Mouse (Mus musculus) bone marrow macrophage, adult 2 months (primary cell): ENCODE results near the gene Slc39a1. TPM values are rescaled to one million over a fixed set of nuclear protein-coding genes. Genes with fewer than 3 reads are reported as not detected.

Experiments
- H3K27ac ChIP-seq: 2 replicates; pipeline ENCODE4 v1.5.1; 2012; ENCODE audit warnings: low read depth, low read length; ENCODE audit not compliant: insufficient read depth
- H3K4me1 ChIP-seq: 2 replicates; pipeline ENCODE4 v1.6.1; 2012; ENCODE audit warnings: low read length; ENCODE audit not compliant: control insufficient read depth, insufficient read depth
- H3K4me3 ChIP-seq: 2 replicates; pipeline ENCODE4 v1.5.1; 2012; ENCODE audit warnings: mild to moderate bottlenecking, low read length, moderate library complexity; ENCODE audit not compliant: insufficient read depth
- CTCF ChIP-seq: IDR thresholded peaks from 2 replicates; pipeline ENCODE4 v1.5.1; 2012; ENCODE audit warnings: low read depth, mild to moderate bottlenecking, low read length, moderate library complexity
- POLR2A ChIP-seq: IDR thresholded peaks from 2 replicates; pipeline ENCODE4 v1.6.1; 2012; ENCODE audit warnings: mild to moderate bottlenecking, low read depth, low read length, borderline replicate concordance
- polyA plus RNA-seq: library from polyadenylated mRNA; stranded (reverse); fragments of >200 nt; gene quantifications from 2 replicates; pipeline ENCODE4 v1.2.4, GENCODE M21; 2012; ENCODE audit not compliant: missing spikeins, insufficient read depth, insufficient read length

Gene Slc39a1
- polyA plus RNA-seq, 1 experiment, result 155 TPM

- H3K4me1 ChIP-seq, result peaks cover 14% of the 10 kb centered on the region
- no peak for TF ChIP-seq POLR2A
- TF ChIP-seq CTCF, result no peak
- no peak overlapping the region for H3K27ac ChIP-seq
- H3K4me3 ChIP-seq, result peak overlapping the region; percentile 68
Measured at GRCm38 (mm10) chr3:90213956-90214684, 33.9 kb upstream of the Slc39a1 start.

GRCm38 (mm10) chr3:90215825-90216380 lies 32.1 kb upstream of the Slc39a1 start:
- TF ChIP-seq CTCF, result no peak
- no peak for TF ChIP-seq POLR2A
- H3K4me3 ChIP-seq, result no peak overlapping the region
- no peak overlapping the region for H3K27ac ChIP-seq
- peaks cover 15% of the 10 kb centered on the region for H3K4me1 ChIP-seq

- 0 out of 2 replicates have a peak overlapping the region, but pooled peaks have one; percentile 7 for H3K27ac ChIP-seq
- TF ChIP-seq CTCF (no peak), POLR2A (no peak)
- H3K4me3 ChIP-seq, result peak overlapping the region; percentile 46
- H3K4me1 ChIP-seq, result peaks cover 6% of the 10 kb centered on the region
Measured at GRCm38 (mm10) chr3:90220088-90220487, 27.9 kb upstream of the Slc39a1 start.

- peak overlapping the region; percentile 7; the same call in 1 of the 2 replicates for H3K27ac ChIP-seq
- H3K4me1 ChIP-seq, result peaks cover 6% of the 10 kb centered on the region
- H3K4me3 ChIP-seq, result peak overlapping the region; percentile 46
- TF ChIP-seq POLR2A (no peak), CTCF (no peak)
Measured at GRCm38 (mm10) chr3:90220531-90220951, 27.4 kb upstream of the Slc39a1 start.

- TF ChIP-seq CTCF (no peak), POLR2A (no peak)
- Histone ChIP-seq H3K4me3 (no peak overlapping the region), H3K4me1 (peaks cover 6% of the 10 kb centered on the region), H3K27ac (no peak overlapping the region)
Measured at GRCm38 (mm10) chr3:90221123-90221522, 26.8 kb upstream of the Slc39a1 start.

- no peak for TF ChIP-seq CTCF
- no peak for TF ChIP-seq POLR2A
- Histone ChIP-seq H3K4me1 (peaks cover 6% of the 10 kb centered on the region), H3K27ac (no peak overlapping the region), H3K4me3 (no peak overlapping the region)
Measured at GRCm38 (mm10) chr3:90222455-90222854, 25.5 kb upstream of the Slc39a1 start.

- no peak overlapping the region for H3K27ac ChIP-seq
- TF ChIP-seq POLR2A (no peak), CTCF (no peak)
- peaks cover 6% of the 10 kb centered on the region for H3K4me1 ChIP-seq
- H3K4me3 ChIP-seq, result no peak overlapping the region
Measured at GRCm38 (mm10) chr3:90222941-90223340, 25.0 kb upstream of the Slc39a1 start.

- peaks cover 6% of the 10 kb centered on the region for H3K4me1 ChIP-seq
- H3K27ac ChIP-seq, result no peak overlapping the region
- no peak for TF ChIP-seq POLR2A
- TF ChIP-seq CTCF, result no peak
- H3K4me3 ChIP-seq, result no peak overlapping the region
Measured at GRCm38 (mm10) chr3:90224331-90224730, 23.6 kb upstream of the Slc39a1 start.

GRCm38 (mm10) chr3:90231075-90231474 lies 16.9 kb upstream of the Slc39a1 start:
- TF ChIP-seq POLR2A (no peak), CTCF (no peak)
- Histone ChIP-seq H3K4me3 (peak overlapping the region; percentile 95), H3K27ac (no peak overlapping the region), H3K4me1 (peaks cover 2% of the 10 kb centered on the region; the same call in 1 of the 2 replicates)
